Mouse (Mus musculus) naive thymus-derived CD4-positive, alpha-beta T cell, adult 2 months (primary cell): ENCODE measurements around the gene Lce1k.
"Not testable (repeated sequence)": the region's sequence is repeated elsewhere in the genome, so short reads cannot be mapped to it uniquely, and the experiment has no call there.

Source experiments
- DNase-seq: peaks from one replicate; pipeline ENCODE4 v3.0.0-alpha.2; 2011; ENCODE audit warnings: low read depth

Gene Lce1k

DNA sequence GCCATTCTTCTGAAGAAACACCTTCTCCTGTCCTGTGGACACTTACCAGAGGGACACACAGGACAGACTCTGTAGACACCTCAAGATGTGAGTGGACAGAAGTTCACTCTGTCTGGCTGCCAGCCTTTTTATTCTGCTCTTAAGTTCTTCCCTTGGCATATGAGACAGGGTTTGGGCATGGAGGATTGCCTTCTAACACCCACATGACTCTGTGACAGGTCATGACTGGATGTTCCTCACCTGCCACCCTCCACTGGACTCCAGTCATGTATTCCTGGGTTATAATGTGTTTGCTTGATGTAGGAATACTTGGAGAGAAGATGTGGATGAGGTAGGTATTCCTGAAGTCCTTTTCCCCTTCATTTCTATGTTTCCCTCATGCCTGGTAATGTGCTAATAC, at the start of gene Lce1k:
Gene Lce1k, minus strand, starts transcription at position 101 of the 400 bp plus-strand sequence.
- DNase-seq = no peak

DNA sequence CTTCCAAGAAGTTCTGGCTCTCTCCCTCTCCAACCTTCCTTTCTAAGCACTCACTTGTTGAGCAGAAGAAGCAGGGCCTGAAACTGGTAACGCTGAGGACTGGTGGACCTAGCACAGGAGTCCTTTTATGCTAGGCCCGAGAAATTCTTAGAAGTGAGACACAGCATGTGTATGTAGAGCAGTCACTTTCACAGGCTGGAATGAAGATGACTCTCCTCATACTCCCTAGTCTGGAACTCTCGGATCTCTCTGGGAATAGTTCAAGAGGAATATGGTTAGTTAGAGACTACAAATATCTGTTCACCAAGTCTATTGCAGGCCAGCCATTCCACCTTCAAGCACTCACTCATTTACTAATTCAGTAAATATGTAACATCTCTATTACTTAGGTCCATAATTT, 43.5 kb upstream of the Lce1k start, which contains the start of gene Lce1l:
Gene Lce1l, minus strand, starts transcription at position 101 of the 400 bp plus-strand sequence.
- no peak for DNase-seq

DNA sequence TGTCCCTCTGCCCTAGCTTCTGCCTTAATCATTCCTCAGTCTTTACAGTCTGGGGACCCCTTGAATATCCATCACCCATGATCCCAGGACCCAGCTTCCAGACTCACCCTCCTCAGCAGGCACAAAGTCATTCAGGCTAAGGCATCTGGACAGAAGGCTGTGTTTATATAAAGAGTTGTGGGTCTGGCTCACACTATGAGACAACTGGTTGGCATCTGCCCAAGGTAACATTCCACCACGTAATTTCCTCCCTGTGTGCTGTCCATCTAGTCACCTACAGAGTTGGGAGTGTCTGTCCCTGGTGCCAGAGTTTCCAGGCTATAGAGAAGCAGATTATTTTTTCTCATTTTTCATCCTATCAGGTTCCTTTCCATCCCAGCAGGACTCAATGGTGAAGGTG, 19.4 kb upstream of the Lce1k start, which contains the start of gene Kprp:
Gene Kprp, minus strand, starts transcription at position 140 of the 400 bp plus-strand sequence.
- DNase-seq = no peak

DNA sequence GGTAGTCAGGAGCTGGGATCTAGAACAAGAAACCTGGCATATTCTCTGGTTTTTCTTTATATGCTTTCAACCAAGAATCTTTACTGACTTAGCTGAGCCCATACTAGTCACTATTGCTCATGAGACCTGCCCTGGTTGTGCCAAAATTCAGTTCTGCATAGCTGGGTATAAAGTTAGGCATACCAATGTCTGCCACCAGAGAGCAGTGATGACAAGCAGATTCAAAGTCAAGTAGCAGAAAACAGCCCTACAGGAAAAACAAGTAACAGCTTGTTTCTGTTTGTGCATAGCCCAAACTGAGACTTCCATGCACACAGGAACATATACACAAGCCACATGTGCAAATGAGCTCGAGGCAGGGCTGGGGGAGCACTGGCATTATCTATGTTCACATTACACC, 18.1 kb upstream of the Lce1k start:
- no peak for DNase-seq

DNA sequence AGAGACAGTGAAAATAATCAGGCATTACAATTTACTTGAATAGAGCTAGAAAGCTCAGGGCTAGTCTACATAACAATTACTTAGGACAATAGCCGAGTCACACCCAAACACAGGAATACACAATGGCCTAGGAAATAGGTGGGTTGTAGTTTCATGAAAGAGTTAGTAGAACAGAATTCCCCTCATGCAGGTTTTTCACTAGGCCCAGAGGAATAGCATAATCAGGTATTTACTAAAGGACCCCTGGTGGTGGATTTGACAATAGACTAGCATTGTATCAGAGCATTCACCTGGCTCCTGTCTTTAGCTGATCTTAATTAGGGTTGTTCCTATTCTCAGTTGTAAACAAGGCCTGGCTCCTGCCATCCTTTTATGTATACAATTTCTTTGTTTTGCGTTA, 8.3 kb upstream of the Lce1k start:
- not testable (repeated sequence) for DNase-seq

DNA sequence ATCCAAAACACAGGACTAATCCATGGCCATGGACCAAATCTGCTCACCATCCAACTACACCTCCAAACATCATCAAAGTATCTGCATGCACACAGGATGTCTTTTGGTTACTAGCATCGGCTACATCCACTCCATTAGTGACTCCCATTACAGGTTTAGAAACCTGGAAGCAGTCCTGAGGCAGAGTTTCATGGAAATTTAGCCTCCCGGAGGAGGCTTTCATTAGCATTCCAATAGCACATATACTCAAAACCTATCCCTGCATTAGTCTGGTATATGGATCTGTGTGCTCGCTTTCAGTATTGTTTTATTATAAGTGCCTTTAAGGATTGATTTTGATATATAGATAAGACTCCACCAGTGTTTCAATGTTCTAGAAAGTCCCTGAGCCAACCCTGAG, 7.9 kb upstream of the Lce1k start:
- no peak for DNase-seq

- no peak for DNase-seq
These were observed 17.3 kb downstream of the Lce1k start, which contains the start of gene Lce1j for GRCm38 (mm10) chr3:92790414-92790813. Gene Lce1j, minus strand, starts transcription at chr3:92790514.

DNA sequence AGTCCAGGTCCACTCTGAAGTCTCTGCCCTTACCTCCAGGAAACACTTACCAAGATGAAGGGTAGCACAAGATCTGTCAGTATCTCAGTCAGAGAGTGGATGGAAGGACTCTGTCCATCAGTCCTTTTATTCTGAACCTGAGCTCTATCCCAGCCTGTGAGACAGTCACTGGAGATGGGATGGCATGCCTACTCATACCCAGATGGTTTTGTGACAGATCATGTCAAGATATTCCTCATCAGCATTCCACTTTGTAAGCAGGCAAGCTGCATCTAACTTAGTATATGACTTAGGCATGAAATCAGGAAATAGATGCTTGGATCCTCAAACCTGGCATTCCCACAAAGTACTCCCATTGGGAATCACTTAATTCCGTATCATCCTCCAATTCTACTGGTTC, 28.9 kb downstream of the Lce1k start, which contains the start of gene Lce1i:
Gene Lce1i, minus strand, starts transcription at position 101 of the 400 bp plus-strand sequence.
- no peak for DNase-seq

DNA sequence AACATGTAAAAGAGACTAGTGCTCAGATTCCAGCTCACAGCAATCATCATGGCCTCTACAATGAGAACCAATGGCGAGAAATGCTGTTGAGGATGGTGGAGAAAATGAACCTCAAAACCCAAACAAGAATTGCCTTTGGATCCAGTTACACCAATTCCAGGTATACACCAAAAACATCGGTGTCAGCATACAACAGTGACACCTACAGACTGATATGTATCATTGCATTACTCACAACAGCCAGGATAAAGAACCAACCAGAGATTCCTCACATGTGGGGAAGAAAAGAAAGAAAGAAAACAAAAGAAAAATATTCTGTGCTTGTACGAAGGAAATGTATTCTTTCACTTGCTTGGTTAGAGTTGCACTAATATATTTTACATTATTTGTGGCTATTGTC, 36.1 kb downstream of the Lce1k start:
- no peak for DNase-seq

DNA sequence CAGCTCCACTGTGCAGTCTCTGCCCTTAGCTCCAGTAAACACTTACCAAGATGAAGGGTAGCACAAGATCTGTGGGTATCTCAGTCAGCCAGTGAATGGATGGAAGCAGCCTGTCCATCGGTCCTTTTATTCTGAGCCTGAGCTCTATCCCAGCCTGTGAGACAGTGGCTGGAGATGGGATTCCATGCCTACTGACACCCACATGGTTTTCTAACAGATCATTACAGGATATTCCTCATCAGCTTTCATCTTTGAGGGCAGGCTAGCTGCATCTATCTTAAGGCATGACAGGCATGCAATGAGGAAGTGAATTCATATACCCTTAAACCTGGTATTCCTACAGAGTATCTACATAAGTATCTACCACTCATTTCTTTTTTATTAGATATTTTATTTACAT, 42.7 kb downstream of the Lce1k start, which contains the start of gene Lce1h:
Gene Lce1h, minus strand, starts transcription at position 101 of the 400 bp plus-strand sequence.
- no peak for DNase-seq
